Mouse (Mus musculus) cerebellum, postnatal 4 days (tissue): ENCODE data around the gene C2cd6.

Experiments
- DNase-seq, 2 experiments: peaks; one replicate each; pipeline ENCODE4 v3.0.0; 2022; ENCODE audit warnings: low spot score in 2 of 2, mixed read lengths in 1 of 2

Gene C2cd6

DNA sequence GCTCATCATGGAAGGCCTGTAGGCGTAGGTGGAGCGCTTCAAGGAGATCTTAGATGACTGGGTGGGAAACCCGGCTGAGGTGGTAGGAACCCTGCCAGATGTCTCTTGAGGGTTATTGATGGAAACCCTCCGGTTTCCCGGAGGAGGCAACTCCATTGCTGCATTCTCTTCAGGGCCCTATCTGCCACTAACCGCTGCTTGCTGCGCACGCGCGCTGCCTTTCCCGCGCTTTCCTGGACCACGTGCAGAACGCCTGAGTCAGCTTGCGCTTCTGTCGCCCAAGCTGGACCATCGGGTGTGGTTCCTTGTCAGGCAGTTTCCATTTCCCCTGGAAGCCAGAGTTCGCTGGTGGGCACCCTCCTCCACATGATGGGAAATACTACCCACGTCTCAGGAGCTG is at the start of gene C2cd6:
TSS of gene C2cd6 (minus strand) at position 196 of the 400 bp plus-strand sequence.
- no peak for DNase-seq

DNA sequence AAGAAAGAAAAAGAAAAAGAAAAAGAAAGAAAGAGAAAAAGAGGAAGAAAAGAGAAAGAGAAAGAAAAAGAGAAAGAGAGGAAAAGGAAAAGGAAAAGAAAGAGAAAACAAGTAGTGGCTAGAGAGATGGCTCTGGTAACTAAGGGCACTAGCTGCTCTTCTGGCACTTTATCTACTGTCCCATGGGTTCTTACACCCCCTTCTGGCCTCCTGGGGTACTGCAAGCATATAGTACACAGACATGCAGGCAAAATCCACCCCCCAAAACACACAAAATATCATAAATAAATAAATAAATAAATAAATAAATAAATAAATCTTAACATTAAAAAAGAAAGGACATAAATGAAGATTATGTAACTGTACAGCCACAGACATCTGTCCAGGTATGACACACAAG is 48.1 kb upstream of the C2cd6 start:
- peak in 1 of 2 experiments; percentile 53 for DNase-seq

DNA sequence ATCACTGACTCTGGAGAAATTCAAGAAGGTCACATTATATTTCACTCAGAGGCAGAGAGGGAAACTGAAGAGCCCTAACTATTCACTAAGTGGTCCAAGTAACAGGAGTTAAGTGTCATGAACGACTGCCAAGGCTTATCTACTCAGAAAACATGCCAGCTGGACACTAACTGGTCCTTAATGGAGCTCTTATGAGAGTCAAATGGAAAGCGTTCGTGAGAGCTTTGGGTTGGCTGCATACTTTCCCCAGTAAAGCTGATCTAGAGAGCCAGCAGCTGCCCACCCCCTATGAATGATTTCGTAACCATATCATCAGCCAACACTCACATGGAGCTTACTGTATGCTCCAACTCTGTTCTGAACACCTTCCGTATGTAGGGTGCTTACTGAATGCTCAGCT is 39.7 kb upstream of the C2cd6 start:
- no peak for DNase-seq

DNA sequence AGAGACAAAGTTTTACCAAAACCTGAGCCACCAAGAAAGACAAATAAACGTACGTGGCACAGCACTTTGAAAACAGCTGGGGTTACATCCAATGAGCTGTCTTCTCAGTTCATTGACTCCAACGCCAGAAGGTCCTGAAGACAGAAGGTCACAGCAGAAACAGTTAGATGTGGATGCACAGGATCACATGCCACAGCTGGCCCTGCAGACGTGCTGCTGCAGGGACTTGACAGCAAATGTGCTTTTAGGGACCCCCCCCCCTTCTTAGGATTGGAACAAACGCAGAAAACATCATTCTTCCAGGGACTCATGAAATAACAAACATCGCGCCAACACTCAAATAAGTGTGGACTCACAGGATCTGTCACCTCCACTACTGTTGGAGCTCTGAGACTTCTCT is 34.2 kb upstream of the C2cd6 start:
- no peak for DNase-seq

DNA sequence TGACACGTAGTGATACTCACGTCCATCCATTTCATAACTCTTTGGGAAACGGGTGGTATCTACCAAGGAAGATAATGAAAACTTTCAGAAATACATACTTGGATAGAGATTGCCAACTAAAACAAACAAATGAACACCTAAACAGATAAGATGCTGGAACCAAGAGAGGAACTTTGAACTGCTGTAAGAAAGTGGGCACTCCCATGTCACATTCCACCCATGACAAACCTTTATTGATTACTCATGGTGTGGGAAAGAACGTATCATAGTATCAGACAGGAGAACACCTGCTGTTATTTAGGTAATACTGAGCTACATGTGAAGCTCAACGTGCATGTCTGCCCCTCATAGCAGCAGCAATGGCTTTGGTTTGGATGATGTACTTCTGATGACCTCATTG is 30.9 kb upstream of the C2cd6 start:
- DNase-seq = no peak

DNA sequence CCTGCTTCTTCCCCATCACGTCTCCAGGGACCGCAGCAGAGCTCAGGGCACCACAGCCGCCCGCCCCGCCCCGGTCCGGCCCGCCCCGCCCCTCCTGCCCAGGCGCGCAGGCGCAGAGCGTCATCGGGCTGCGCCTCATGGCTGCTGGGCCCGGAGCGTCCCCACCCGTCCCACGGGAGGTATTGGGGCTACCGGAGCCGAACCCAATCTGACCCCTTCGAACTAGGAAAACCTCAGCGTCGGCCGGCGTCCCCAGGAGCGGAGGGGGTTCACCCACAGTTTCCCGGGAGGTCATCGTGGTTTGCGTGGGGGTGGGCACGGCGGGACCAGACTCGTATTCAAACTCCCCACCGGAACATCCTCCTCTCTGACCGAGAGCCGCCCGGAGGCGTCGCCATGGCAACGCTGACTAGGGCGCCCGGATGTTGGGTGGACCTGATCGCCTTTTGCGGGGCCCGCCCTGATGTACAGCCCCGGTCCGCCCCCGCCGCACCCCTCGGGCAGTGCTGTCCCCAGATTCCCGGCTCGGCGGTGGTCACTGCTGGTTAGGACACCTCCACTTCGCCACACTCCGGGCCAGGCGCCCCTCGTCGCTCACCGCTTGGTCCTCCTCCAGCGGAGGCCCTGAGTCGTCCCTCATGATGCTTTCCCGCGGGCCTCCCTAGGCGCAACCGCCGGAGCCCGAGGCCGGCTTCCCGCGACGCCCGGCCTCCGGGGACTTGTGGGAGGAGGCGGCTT is 25.2 kb upstream of the C2cd6 start, which contains the start of gene Tmem237:
TSS of gene Tmem237 (minus strand) at position 689 of the 738 bp plus-strand sequence.
- peak; percentile 80 to 90 for DNase-seq

DNA sequence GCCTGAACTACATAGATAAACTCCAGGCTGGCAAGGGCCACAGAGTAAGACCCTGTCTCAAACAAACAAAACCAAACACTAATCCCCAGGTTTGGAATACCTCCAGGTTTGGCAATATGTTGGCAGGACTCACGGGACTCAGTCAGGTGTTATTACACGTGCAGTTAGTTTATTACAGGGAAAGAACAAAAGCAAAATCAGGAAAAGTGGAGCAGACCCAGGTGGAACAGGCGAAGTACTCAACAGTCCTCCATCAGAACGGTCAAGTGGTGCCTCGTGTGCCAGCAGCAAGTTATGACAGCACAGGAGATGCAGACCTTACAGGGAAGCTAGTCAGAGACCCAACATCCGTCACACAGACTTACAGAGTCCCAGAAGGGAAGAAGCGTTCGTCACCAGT is 15.8 kb upstream of the C2cd6 start:
- no peak for DNase-seq

DNA sequence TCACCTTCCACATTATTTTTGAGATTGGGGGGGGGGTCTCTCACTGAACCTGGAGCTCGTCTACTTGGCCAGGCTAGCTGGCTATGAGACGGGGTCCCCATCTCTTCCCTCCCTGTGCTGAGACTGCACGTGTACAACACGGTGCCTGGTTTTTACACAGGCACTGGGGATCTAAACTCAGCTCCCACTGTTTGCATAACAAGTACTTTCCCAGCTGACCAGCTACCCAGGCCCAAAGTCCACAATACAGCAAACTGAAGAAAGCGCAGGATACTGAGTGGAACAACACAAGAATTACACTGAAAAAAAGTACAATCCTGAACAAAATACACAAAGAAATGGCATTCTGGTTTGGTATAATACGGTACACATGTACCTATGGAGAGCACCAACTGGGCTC is 7.4 kb upstream of the C2cd6 start:
- DNase-seq = no peak

DNA sequence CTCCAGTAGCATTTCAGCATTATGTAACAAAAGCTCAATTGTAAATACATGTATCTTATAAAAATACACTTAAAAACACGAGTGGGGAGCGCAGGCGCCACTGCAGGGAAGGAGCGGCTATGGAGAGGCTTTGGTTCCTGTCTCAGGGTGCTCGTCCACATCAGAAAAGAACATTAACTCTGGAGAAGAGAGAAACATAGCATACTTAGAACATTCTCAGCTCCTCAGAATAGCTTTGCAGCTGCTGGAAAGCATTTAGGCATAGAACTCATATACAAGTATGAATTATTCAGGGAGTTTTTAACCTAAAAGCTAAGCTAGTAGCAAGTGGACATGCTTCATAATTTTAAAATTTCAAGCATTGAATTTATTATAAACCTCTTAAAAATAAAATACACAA is 6.3 kb upstream of the C2cd6 start:
- DNase-seq = no peak

DNA sequence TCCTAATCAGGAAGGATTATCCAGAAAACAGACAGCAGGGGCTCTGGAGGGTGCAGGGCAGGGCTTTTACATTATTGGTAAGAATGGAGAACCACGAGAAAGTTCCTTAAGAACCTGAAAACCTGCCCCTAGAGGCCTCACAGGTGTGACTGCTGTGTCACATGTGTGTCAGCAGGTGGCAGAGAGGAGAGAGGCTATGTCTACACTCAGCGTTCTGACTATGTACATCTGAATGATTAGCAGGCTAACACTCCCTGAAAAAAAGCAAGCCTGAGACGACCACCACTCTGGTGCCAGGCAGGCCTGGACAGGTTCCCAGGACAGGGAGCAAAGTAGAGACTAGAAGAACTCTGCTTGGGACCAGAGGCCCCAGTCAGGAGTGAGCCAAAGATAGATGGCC is 23.8 kb downstream of the C2cd6 start:
- no peak for DNase-seq

GRCm38 (mm10) chr1:59067976-59068375 is 26.7 kb downstream of the C2cd6 start:
- DNase-seq = peak; percentile 28 to 29

DNA sequence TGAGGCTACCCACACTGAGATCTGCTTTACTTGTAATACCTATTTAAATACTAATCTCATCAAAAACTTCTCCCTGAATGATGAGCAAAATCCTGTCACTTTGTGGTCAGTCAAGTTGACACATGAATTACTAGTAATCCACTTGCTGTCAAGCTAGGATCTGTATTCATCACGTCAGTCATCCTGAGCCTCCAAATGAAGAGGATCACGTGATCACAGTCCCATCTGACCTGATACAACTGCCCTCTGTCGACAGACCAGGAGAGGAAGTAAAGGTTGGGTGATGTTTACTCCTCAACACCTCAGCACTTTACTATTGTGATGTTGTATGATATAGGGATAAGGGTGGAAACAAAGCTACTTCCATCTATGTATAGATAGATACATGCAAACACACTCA is 31.0 kb downstream of the C2cd6 start:
- DNase-seq = no peak

- DNase-seq = no peak
Measured at GRCm38 (mm10) chr1:59056955-59057354, 37.7 kb downstream of the C2cd6 start.

GRCm38 (mm10) chr1:59051306-59051705 is 43.4 kb downstream of the C2cd6 start:
- DNase-seq = no peak

DNA sequence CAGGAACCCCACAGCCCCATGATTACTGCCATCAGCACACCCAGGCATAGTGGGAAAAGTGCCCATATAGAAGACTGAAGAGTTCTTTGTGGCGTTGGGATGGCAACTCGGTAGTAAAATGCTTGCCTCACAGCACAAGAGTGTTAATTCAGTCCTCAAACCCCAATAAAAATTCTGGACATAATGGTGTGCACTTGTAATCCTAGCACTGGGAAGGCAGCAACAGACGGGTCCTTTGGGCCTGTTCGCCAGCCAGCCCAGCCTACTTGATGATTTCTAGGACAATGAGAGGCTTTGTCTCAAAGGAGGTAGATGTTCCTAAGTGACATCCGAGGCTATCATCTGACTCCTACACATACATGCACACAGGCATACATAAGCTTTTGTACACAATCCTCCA is 57.0 kb downstream of the C2cd6 start:
- DNase-seq = no peak

GRCm38 (mm10) chr1:59021556-59021955 is 73.1 kb downstream of the C2cd6 start:
- no peak for DNase-seq

DNA sequence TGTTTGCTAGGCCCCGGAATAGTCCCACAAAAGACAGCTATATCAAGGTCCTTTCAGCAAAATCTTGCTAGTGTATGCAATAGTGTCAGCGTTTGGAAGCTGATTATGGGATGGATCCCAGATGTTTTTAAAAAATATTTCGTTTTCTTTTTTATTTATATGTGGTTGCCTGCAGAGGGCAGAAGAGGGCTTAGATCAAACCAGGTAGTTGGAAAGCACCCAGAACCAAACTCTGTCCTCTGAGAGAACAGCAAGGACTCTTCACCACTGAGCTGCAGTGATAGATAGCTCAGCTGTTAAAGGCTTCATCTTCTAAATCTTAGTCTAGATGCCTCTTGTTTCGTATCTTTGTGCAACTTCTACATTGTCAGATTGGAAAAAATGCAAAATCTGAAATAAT is 85.5 kb downstream of the C2cd6 start:
- no peak for DNase-seq
